Mouse (Mus musculus) stomach, postnatal 0 days (tissue): ENCODE data around the gene Eif4g3. TPM values are rescaled to one million over a fixed set of nuclear protein-coding genes. Genes with fewer than 3 reads are reported as not detected.

ENCODE experiments used
- ATAC-seq: fragments of 200-750 bp; cut with Nextera tagmentation; 2 replicates; pipeline ENCODE4 v1.8.0; 2017; ENCODE audit not compliant: low FRiP score, low TSS enrichment
- DNase-seq: peaks from one replicate; pipeline ENCODE4 v3.0.0-alpha.2; 2016; ENCODE audit warnings: low spot score
- H3K27ac ChIP-seq: fragments of 300-500 bp; sonication (generic); replicated peaks from 2 replicates; pipeline ENCODE4 v1.5.1; 2014; ENCODE audit warnings: mild to moderate bottlenecking, control low read depth
- H3K27me3 ChIP-seq: fragments of 300-500 bp; sonication (generic); 2 replicates; pipeline ENCODE4 v1.6.1; 2014; ENCODE audit warnings: low read length; ENCODE audit not compliant: control insufficient read depth, insufficient read depth
- H3K36me3 ChIP-seq: fragments of 300-500 bp; sonication (generic); 2 replicates; pipeline ENCODE4 v1.6.1; 2014; ENCODE audit warnings: low read length, mixed read lengths; ENCODE audit not compliant: control insufficient read depth, insufficient read depth
- H3K4me1 ChIP-seq: fragments of 300-500 bp; sonication (generic); replicated peaks from 2 replicates; pipeline ENCODE4 v1.6.1; 2014; ENCODE audit warnings: antibody characterized with exemption; ENCODE audit not compliant: control insufficient read depth, insufficient read depth
- H3K4me2 ChIP-seq: fragments of 300-500 bp; sonication (generic); replicated peaks from 2 replicates; pipeline ENCODE4 v1.6.1; 2014; ENCODE audit warnings: low read depth, mild to moderate bottlenecking, control low read depth, moderate library complexity
- H3K4me3 ChIP-seq: fragments of 300-500 bp; sonication (generic); 2 replicates; pipeline ENCODE4 v1.5.1; 2014; ENCODE audit warnings: low read depth, low read length, control low read depth
- H3K9ac ChIP-seq: fragments of 300-500 bp; sonication (generic); 2 replicates; pipeline ENCODE4 v1.6.1; 2014; ENCODE audit warnings: mild to moderate bottlenecking, low read length, control low read depth, mixed read lengths
- H3K9me3 ChIP-seq: fragments of 300-500 bp; sonication (generic); 2 replicates; pipeline ENCODE4 v1.6.1; 2016; ENCODE audit warnings: low read length; ENCODE audit not compliant: control insufficient read depth
- CTCF ChIP-seq: IDR thresholded peaks from 2 replicates; pipeline ENCODE4 v1.5.1; 2016; ENCODE audit warnings: antibody characterized with exemption, low read depth, mild to moderate bottlenecking, moderate library complexity
- EP300 ChIP-seq: optimal IDR thresholded peaks from 2 replicates; pipeline ENCODE3; 2016; ENCODE audit warnings: antibody characterized with exemption
- WGBS: fragments of 180-500 bp; shearing (Covaris S2); extraction: QIAGEN DNeasy Blood & Tissue Kit; methylation state at CpG from one replicate; pipeline ENCODE4 v1.1.7; 2014; 5-methylcytosine and 5-hydroxymethylcytosine counted together
- polyA plus RNA-seq: library from polyadenylated mRNA; unstranded; fragments of >200 nt; fragmentation: Nextera tagmentation; extraction: Ambion mirVana; gene quantifications from 2 replicates; pipeline ENCODE4 v1.2.1, GENCODE M21; 2015

Eif4g3 gene
- polyA plus RNA-seq, 1 experiment from 2014 or later: 11.4 TPM

GRCm38 (mm10) chr4:138130149-138130548, 137.3 kb downstream of the Eif4g3 start:
- no peak for DNase-seq
- peak; percentile 53 for TF ChIP-seq CTCF
- no peak for TF ChIP-seq EP300
- H3K4me1 ChIP-seq: no peaks in the 10 kb centered on the region
- H3K4me2 ChIP-seq: no peak overlapping the region
- no peaks in the 10 kb centered on the region for H3K27me3 ChIP-seq
- no peak overlapping the region for H3K4me3 ChIP-seq
- H3K9ac ChIP-seq: no peak overlapping the region
- no peak overlapping the region for H3K27ac ChIP-seq
- no peak for ATAC-seq
- peaks cover 16% of the 10 kb centered on the region for H3K36me3 ChIP-seq
- WGBS: 79% methylated on average over 2 of the region's 2 CpGs
- H3K9me3 ChIP-seq: no peaks in the 10 kb centered on the region

- no peak overlapping the region for H3K9ac ChIP-seq
- H3K27ac ChIP-seq: no peak overlapping the region
- no peaks in the 10 kb centered on the region for H3K4me1 ChIP-seq
- H3K4me3 ChIP-seq: no peak overlapping the region
- no peak for DNase-seq
- no peak for ATAC-seq
- 72% methylated on average over 9 of the region's 9 CpGs for WGBS
- peaks cover 9% of the 10 kb centered on the region for H3K36me3 ChIP-seq
- no peaks in the 10 kb centered on the region for H3K27me3 ChIP-seq
- no peak for TF ChIP-seq EP300
- no peak for TF ChIP-seq CTCF
- H3K4me2 ChIP-seq: no peak overlapping the region
- H3K9me3 ChIP-seq: no peaks in the 10 kb centered on the region
Measured at GRCm38 (mm10) chr4:138131226-138131625, 138.4 kb downstream of the Eif4g3 start.

GRCm38 (mm10) chr4:138131716-138132115, 138.9 kb downstream of the Eif4g3 start:
- Histone ChIP-seq H3K4me3 (no peak overlapping the region), H3K9me3 (no peaks in the 10 kb centered on the region), H3K27ac (no peak overlapping the region), H3K9ac (no peak overlapping the region), H3K27me3 (no peaks in the 10 kb centered on the region), H3K4me1 (no peaks in the 10 kb centered on the region), H3K4me2 (no peak overlapping the region), H3K36me3 (peaks cover 7% of the 10 kb centered on the region)
- 89% methylated on average over 3 of the region's 3 CpGs for WGBS
- TF ChIP-seq EP300 (no peak), CTCF (no peak)
- DNase-seq (no peak), ATAC-seq (no peak)

GRCm38 (mm10) chr4:138133360-138133759, 140.5 kb downstream of the Eif4g3 start:
- 82% methylated on average over 9 of the region's 9 CpGs for WGBS
- Histone ChIP-seq H3K36me3 (peaks cover 3% of the 10 kb centered on the region), H3K27me3 (no peaks in the 10 kb centered on the region), H3K9ac (no peak overlapping the region), H3K4me1 (no peaks in the 10 kb centered on the region), H3K27ac (no peak overlapping the region), H3K9me3 (no peaks in the 10 kb centered on the region), H3K4me3 (no peak overlapping the region), H3K4me2 (no peak overlapping the region)
- TF ChIP-seq CTCF (no peak), EP300 (no peak)
- ATAC-seq (no peak), DNase-seq (no peak)

GRCm38 (mm10) chr4:138137336-138137735, 144.5 kb downstream of the Eif4g3 start:
- DNase-seq (no peak), ATAC-seq (no peak)
- no peak overlapping the region for H3K27ac ChIP-seq
- no peak overlapping the region for H3K4me3 ChIP-seq
- no peaks in the 10 kb centered on the region for H3K4me1 ChIP-seq
- no peak overlapping the region for H3K9ac ChIP-seq
- no peaks in the 10 kb centered on the region for H3K27me3 ChIP-seq
- H3K4me2 ChIP-seq: no peak overlapping the region
- 75% methylated on average over 4 of the region's 4 CpGs for WGBS
- TF ChIP-seq EP300: no peak
- TF ChIP-seq CTCF: no peak
- peaks cover 3% of the 10 kb centered on the region for H3K36me3 ChIP-seq
- H3K9me3 ChIP-seq: no peaks in the 10 kb centered on the region

- Histone ChIP-seq H3K27ac (no peak overlapping the region), H3K4me2 (no peak overlapping the region), H3K4me1 (no peaks in the 10 kb centered on the region), H3K36me3 (peaks cover 3% of the 10 kb centered on the region), H3K9me3 (no peaks in the 10 kb centered on the region), H3K4me3 (no peak overlapping the region), H3K9ac (no peak overlapping the region), H3K27me3 (no peaks in the 10 kb centered on the region)
- ATAC-seq (no peak), DNase-seq (no peak)
- 67% methylated on average over 17 of the region's 17 CpGs for WGBS
- TF ChIP-seq CTCF: no peak
- TF ChIP-seq EP300: no peak
Measured at GRCm38 (mm10) chr4:138137804-138138203, 145.0 kb downstream of the Eif4g3 start.
